Mouse (Mus musculus): Measurements from ENCODE around the gene Mcoln1. TPM values are rescaled to one million over a fixed set of nuclear protein-coding genes. Genes with fewer than 3 reads are reported as not detected.

Mcoln1 gene
- polyA plus RNA-seq, 1 experiment from 2014 or later = 46.9 TPM

- WGBS = under 1% methylated on average over 25 of the region's 25 CpGs
- Histone ChIP-seq H3K36me3 (ENCODE audit: insufficient read depth, low read length) (peaks cover 4% of the 10 kb centered on the region; the same call in 1 of the 2 replicates), H3K9ac (ENCODE audit: low read depth, low read length) (peak within 1 kb of the TSS; percentile 57), H3K4me2 (ENCODE audit: low read length) (peak within 1 kb of the TSS; percentile 93), H3K4me3 (replicated peaks; ENCODE audit: low read depth, low read length) (peak within 1 kb of the TSS; percentile 71), H3K27me3 (ENCODE audit: insufficient read depth, low read length) (no peaks in the 10 kb centered on the region), H3K27ac (peak within 1 kb of the TSS; percentile 82), H3K9me3 (replicated peaks; ENCODE audit: low read length) (no peaks in the 10 kb centered on the region), H3K4me1 (replicated peaks; ENCODE audit: insufficient read depth, low read length) (0 out of 2 replicates have a peak, but pooled peaks cover 5% of the 10 kb centered on the region)
- ATAC-seq (replicated peaks; ENCODE audit: low FRiP score, low read depth) (peak; percentile 62), DNase-seq (ENCODE audit: low spot score) (peak; percentile 90)
- TF ChIP-seq CTCF (IDR thresholded peaks at IDR 0.05; ENCODE audit: low read depth) = peak; percentile 11; the same call in 1 of the 2 replicates
These were observed 15.0 kb downstream of the Mcoln1 start, which contains the start of gene Pnpla6 for GRCm38 (mm10) chr8:3515260-3515671. TSS of gene Pnpla6 (plus strand) at chr8:3515384.

DNA sequence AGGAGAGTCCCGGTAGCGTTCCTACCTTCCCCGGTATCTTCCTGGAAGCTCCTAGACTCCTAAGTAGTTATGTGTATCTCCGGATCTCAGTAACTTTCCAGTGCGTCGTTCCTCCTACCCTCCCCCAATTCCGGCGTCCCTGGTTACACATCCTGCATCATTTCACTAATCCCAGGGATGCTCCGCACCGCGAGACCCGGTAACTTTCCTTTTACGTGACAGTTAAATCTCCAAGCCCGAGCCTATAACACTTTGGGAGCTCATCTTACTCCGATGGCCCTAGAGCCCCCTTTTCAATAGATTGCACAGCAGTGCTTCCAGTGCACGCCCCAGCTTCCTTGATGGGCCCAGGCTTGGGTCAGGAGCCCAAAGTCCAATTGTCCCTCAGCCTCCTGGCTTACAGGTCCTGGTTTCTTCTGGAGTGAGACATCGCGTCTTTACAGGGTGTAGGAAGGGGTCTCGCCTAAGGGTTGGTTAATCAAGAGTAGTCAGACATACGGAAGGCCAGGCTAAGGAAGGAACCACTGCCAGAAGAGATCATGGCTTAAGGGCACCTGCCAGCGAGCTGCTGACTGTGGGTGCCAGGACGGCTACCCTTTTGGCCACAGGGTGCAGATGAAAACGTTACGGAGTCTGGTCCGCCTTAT, 15.6 kb downstream of the Mcoln1 start:
- peak overlapping the region; percentile 57 for H3K9ac ChIP-seq (ENCODE audit: low read depth, low read length)
- peak overlapping the region; percentile 71 for H3K4me3 ChIP-seq (replicated peaks; ENCODE audit: low read depth, low read length)
- ATAC-seq (replicated peaks; ENCODE audit: low FRiP score, low read depth) (peak; percentile 26), DNase-seq (ENCODE audit: low spot score) (peak; percentile 76)
- TF ChIP-seq CTCF (IDR thresholded peaks at IDR 0.05; ENCODE audit: low read depth) = no peak
- H3K36me3 ChIP-seq (ENCODE audit: insufficient read depth, low read length) = peaks cover 2% of the 10 kb centered on the region; the same call in 1 of the 2 replicates
- H3K4me2 ChIP-seq (ENCODE audit: low read length) = peak overlapping the region; percentile 93
- H3K9me3 ChIP-seq (replicated peaks; ENCODE audit: low read length) = no peaks in the 10 kb centered on the region
- no peaks in the 10 kb centered on the region for H3K27me3 ChIP-seq (ENCODE audit: insufficient read depth, low read length)
- WGBS = under 1% methylated on average over 25 of the region's 25 CpGs
- 0 out of 2 replicates have a peak, but pooled peaks cover 5% of the 10 kb centered on the region for H3K4me1 ChIP-seq (replicated peaks; ENCODE audit: insufficient read depth, low read length)
- H3K27ac ChIP-seq = peak overlapping the region; percentile 82

DNA sequence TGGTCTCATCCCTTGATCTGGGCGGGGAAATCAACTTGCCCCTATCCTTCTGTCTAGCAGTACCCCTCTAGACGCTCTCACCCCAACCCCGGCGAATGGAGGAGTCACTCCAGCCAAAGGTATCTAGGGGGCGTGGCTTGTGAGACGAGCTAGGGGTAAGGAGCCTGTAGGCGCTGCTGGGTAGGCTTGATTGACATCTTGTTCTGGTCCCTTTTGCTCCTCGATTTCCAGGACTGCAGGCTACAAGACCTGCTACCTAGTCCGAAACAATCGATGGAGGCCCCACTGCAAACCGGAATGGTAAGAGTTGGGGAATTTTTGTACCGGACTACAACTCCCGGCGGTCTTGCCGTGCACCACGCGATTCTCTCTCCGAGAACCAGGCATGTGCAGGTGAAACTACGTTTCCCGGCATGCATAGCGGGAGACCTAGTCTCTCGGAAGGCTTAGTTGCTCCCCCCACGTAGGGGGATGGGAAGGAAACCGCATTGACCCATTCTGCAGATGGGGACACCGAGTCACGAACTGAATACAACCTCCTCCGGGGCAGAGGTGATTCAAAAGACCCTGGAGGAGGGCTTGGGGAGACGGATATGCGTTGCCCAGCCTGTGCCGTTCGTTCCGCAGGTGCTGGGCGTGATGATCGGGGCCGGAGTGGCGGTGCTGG, 16.3 kb downstream of the Mcoln1 start:
- DNase-seq (ENCODE audit: low spot score) = peak; percentile 92
- Histone ChIP-seq H3K9me3 (replicated peaks; ENCODE audit: low read length) (no peaks in the 10 kb centered on the region), H3K36me3 (ENCODE audit: insufficient read depth, low read length) (peaks cover 9% of the 10 kb centered on the region), H3K9ac (ENCODE audit: low read depth, low read length) (peak overlapping the region; percentile 67), H3K4me1 (replicated peaks; ENCODE audit: insufficient read depth, low read length) (0 out of 2 replicates have a peak, but pooled peaks cover 5% of the 10 kb centered on the region), H3K27ac (peak overlapping the region; percentile 82), H3K27me3 (ENCODE audit: insufficient read depth, low read length) (no peaks in the 10 kb centered on the region), H3K4me2 (ENCODE audit: low read length) (peak overlapping the region; percentile 93), H3K4me3 (replicated peaks; ENCODE audit: low read depth, low read length) (peak overlapping the region; percentile 71)
- no peak; the same call in 1 of the 2 replicates for TF ChIP-seq CTCF (IDR thresholded peaks at IDR 0.05; ENCODE audit: low read depth)
- peak; percentile 83 for ATAC-seq (replicated peaks; ENCODE audit: low FRiP score, low read depth)
- WGBS = under 1% methylated on average over 36 of the region's 36 CpGs

DNA sequence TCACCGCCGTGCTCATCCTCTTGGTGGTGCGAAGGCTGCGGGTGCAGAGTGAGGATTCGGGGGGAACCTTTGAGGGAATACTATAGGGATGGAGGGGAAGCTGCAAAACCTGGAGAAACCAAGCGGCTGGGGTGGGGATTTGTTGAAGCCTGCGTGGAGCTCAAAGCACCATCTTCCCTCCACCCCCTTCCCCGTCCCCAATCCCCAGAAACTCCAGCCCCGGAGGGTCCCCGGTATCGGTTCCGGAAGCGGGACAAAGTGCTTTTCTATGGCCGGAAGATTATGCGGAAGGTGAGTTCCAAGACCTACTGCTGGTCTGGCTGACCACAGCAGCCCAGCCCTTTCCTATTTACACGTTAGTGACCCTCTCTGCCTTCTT, 16.8 kb downstream of the Mcoln1 start:
- Histone ChIP-seq H3K9ac (ENCODE audit: low read depth, low read length) (peak overlapping the region; percentile 67), H3K4me2 (ENCODE audit: low read length) (peak overlapping the region; percentile 93), H3K27ac (peak overlapping the region; percentile 19), H3K4me3 (replicated peaks; ENCODE audit: low read depth, low read length) (peak overlapping the region; percentile 71), H3K27me3 (ENCODE audit: insufficient read depth, low read length) (no peaks in the 10 kb centered on the region), H3K36me3 (ENCODE audit: insufficient read depth, low read length) (peaks cover 13% of the 10 kb centered on the region), H3K4me1 (replicated peaks; ENCODE audit: insufficient read depth, low read length) (0 out of 2 replicates have a peak, but pooled peaks cover 5% of the 10 kb centered on the region), H3K9me3 (replicated peaks; ENCODE audit: low read length) (no peaks in the 10 kb centered on the region)
- ATAC-seq (replicated peaks; ENCODE audit: low FRiP score, low read depth) (no peak; the same call in 1 of the 2 replicates), DNase-seq (ENCODE audit: low spot score) (peak; percentile 65)
- WGBS = 7% methylated on average over 16 of the region's 16 CpGs
- no peak for TF ChIP-seq CTCF (IDR thresholded peaks at IDR 0.05; ENCODE audit: low read depth)

GRCm38 (mm10) chr8:3522007-3522697, 21.9 kb downstream of the Mcoln1 start:
- ATAC-seq (replicated peaks; ENCODE audit: low FRiP score, low read depth) (no peak), DNase-seq (ENCODE audit: low spot score) (no peak)
- no peaks in the 10 kb centered on the region for H3K27me3 ChIP-seq (ENCODE audit: insufficient read depth, low read length)
- WGBS = 85% methylated on average over 13 of the region's 13 CpGs
- H3K36me3 ChIP-seq (ENCODE audit: insufficient read depth, low read length) = peaks cover 37% of the 10 kb centered on the region
- no peak overlapping the region for H3K4me2 ChIP-seq (ENCODE audit: low read length)
- no peak overlapping the region for H3K27ac ChIP-seq
- no peaks in the 10 kb centered on the region for H3K9me3 ChIP-seq (replicated peaks; ENCODE audit: low read length)
- no peak for TF ChIP-seq CTCF (IDR thresholded peaks at IDR 0.05; ENCODE audit: low read depth)
- no peaks in the 10 kb centered on the region for H3K4me1 ChIP-seq (replicated peaks; ENCODE audit: insufficient read depth, low read length)
- no peak overlapping the region for H3K4me3 ChIP-seq (replicated peaks; ENCODE audit: low read depth, low read length)
- no peak overlapping the region for H3K9ac ChIP-seq (ENCODE audit: low read depth, low read length)

GRCm38 (mm10) chr8:3530816-3531215, 30.6 kb downstream of the Mcoln1 start:
- Histone ChIP-seq H3K4me3 (replicated peaks; ENCODE audit: low read depth, low read length) (no peak overlapping the region), H3K9ac (ENCODE audit: low read depth, low read length) (no peak overlapping the region), H3K36me3 (ENCODE audit: insufficient read depth, low read length) (peaks cover 22% of the 10 kb centered on the region; the same call in 1 of the 2 replicates), H3K4me2 (ENCODE audit: low read length) (no peak overlapping the region), H3K9me3 (replicated peaks; ENCODE audit: low read length) (no peaks in the 10 kb centered on the region), H3K27ac (no peak overlapping the region), H3K27me3 (ENCODE audit: insufficient read depth, low read length) (no peaks in the 10 kb centered on the region), H3K4me1 (replicated peaks; ENCODE audit: insufficient read depth, low read length) (no peaks in the 10 kb centered on the region)
- WGBS = 93% methylated on average over 5 of the region's 5 CpGs
- TF ChIP-seq CTCF (IDR thresholded peaks at IDR 0.05; ENCODE audit: low read depth) = no peak
- ATAC-seq (replicated peaks; ENCODE audit: low FRiP score, low read depth) (no peak), DNase-seq (ENCODE audit: low spot score) (no peak)
